Mouse (Mus musculus) embryonic facial prominence, embryonic 14.5 days (tissue): Measurements from ENCODE around the gene Nme7. TPM values are rescaled to one million over a fixed set of nuclear protein-coding genes. Genes with fewer than 3 reads are reported as not detected.

Experiments
- ATAC-seq: fragments of 200-750 bp; cut with Nextera tagmentation; 2 replicates; pipeline ENCODE4 v1.8.0; 2017; ENCODE audit warnings: low read depth, moderate number of reproducible peaks, moderate TSS enrichment
- DNase-seq: peaks from one replicate; pipeline ENCODE4 v3.0.0-alpha.2; 2015; ENCODE audit warnings: low spot score
- H3K27ac ChIP-seq: fragments of 300-500 bp; sonication (generic); replicated peaks from 2 replicates; pipeline ENCODE4 v1.5.1; 2014; ENCODE audit warnings: low read depth, mild to moderate bottlenecking, low read length, moderate library complexity
- H3K27me3 ChIP-seq: fragments of 300-500 bp; sonication (generic); replicated peaks from 2 replicates; pipeline ENCODE4 v1.6.1; 2014; ENCODE audit warnings: low read length; ENCODE audit not compliant: control insufficient read depth, insufficient read depth
- H3K36me3 ChIP-seq: fragments of 300-500 bp; sonication (generic); 2 replicates; pipeline ENCODE4 v1.6.1; 2014; ENCODE audit warnings: low read length, mixed read lengths; ENCODE audit not compliant: control insufficient read depth, insufficient read depth
- H3K4me1 ChIP-seq: fragments of 300-500 bp; sonication (generic); 2 replicates; pipeline ENCODE4 v1.6.1; 2014; ENCODE audit warnings: antibody characterized with exemption, low read length; ENCODE audit not compliant: control insufficient read depth, insufficient read depth
- H3K4me2 ChIP-seq: fragments of 300-500 bp; sonication (generic); 2 replicates; pipeline ENCODE4 v1.6.1; 2014; ENCODE audit warnings: low read depth, mild to moderate bottlenecking, low read length, moderate library complexity, mixed read lengths
- H3K4me3 ChIP-seq: fragments of 300-500 bp; sonication (generic); 2 replicates; pipeline ENCODE4 v1.5.1; 2014; ENCODE audit warnings: low read depth, mild to moderate bottlenecking, low read length
- H3K9ac ChIP-seq: fragments of 300-500 bp; sonication (generic); 2 replicates; pipeline ENCODE4 v1.6.1; 2014; ENCODE audit warnings: low read depth, mild to moderate bottlenecking, low read length, moderate library complexity, mixed read lengths
- H3K9me3 ChIP-seq: fragments of 300-500 bp; sonication (generic); 2 replicates; pipeline ENCODE4 v1.6.1; 2016; ENCODE audit warnings: low read length; ENCODE audit not compliant: control insufficient read depth
- WGBS: fragments of 180-500 bp; shearing (Covaris S2); extraction: QIAGEN DNeasy Blood & Tissue Kit; methylation state at CpG from one replicate; pipeline ENCODE4 v1.1.7; 2014; 5-methylcytosine and 5-hydroxymethylcytosine counted together
- polyA plus RNA-seq: library from polyadenylated mRNA; unstranded; fragments of >200 nt; fragmentation: Nextera tagmentation; extraction: Ambion mirVana; gene quantifications from 2 replicates; pipeline ENCODE4 v1.2.1, GENCODE M21; 2014

The Nme7 gene
- polyA plus RNA-seq, 1 experiment from 2014 or later, result 27.3 TPM

DNA sequence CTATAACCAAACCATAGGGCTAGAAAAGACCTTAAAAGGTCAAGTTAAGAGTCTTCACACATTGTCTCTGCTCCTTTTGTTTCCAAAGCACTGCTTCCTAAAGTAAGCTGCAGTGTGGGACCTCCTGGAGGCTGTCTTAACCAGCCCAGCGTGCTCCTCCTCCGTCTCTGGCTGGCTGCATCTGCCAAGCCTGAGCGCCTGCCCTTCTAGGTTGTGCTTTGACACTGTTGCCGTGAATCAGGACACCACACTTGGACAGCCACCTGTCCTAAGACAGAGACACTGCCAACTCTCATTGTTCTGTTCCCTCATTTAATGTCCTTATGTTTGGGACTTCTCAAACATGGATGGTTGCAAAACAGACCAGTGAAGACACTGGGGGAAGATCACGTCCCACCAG lies 102.6 kb downstream of the Nme7 start:
- Histone ChIP-seq H3K27ac (no peak overlapping the region), H3K4me3 (no peak overlapping the region), H3K4me1 (no peaks in the 10 kb centered on the region), H3K9me3 (0 out of 2 replicates have a peak, but pooled peaks cover 7% of the 10 kb centered on the region), H3K4me2 (no peak overlapping the region), H3K36me3 (peaks cover 13% of the 10 kb centered on the region; the same call in 1 of the 2 replicates), H3K27me3 (no peaks in the 10 kb centered on the region), H3K9ac (no peak overlapping the region)
- 74% methylated on average over 5 of the region's 5 CpGs for WGBS
- ATAC-seq, result no peak
- DNase-seq, result no peak

GRCm38 (mm10) chr1:164408655-164409054 lies 104.7 kb downstream of the Nme7 start:
- no peak overlapping the region for H3K9ac ChIP-seq
- H3K4me1 ChIP-seq, result no peaks in the 10 kb centered on the region
- H3K27me3 ChIP-seq, result no peaks in the 10 kb centered on the region
- 49% methylated on average over 2 of the region's 2 CpGs for WGBS
- no peak overlapping the region for H3K4me2 ChIP-seq
- no peaks in the 10 kb centered on the region for H3K9me3 ChIP-seq
- no peak overlapping the region for H3K27ac ChIP-seq
- H3K36me3 ChIP-seq, result peaks cover 4% of the 10 kb centered on the region
- DNase-seq (peak; percentile 20), ATAC-seq (no peak)
- no peak overlapping the region for H3K4me3 ChIP-seq

DNA sequence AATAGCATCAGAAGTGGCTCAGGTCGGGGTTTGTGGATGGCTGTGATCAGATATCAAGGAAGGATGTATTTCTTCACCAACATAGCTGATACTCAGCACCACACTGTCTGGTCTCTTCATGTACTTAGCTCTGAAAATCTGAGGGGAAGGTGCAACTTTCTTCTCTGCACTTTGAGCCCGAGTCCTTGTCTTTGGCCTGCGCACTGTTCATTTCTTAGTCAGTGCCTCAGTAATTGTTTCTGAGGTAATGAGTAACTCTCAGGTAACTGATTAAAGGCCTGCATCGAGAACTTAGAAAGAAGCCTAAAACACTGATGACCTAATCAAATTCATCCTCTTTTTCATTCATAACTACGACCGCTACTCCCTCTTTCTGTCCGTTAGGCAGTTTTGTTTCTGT lies 107.4 kb downstream of the Nme7 start:
- no peaks in the 10 kb centered on the region for H3K27me3 ChIP-seq
- H3K27ac ChIP-seq, result no peak overlapping the region
- DNase-seq, result no peak
- H3K4me2 ChIP-seq, result no peak overlapping the region
- no peak for ATAC-seq
- WGBS, result 88% methylated on average over 7 of the region's 7 CpGs
- H3K9me3 ChIP-seq, result no peaks in the 10 kb centered on the region
- no peak overlapping the region for H3K4me3 ChIP-seq
- H3K36me3 ChIP-seq, result peaks cover 3% of the 10 kb centered on the region
- H3K4me1 ChIP-seq, result no peaks in the 10 kb centered on the region
- no peak overlapping the region for H3K9ac ChIP-seq

- Histone ChIP-seq H3K9ac (no peak overlapping the region), H3K27ac (no peak overlapping the region), H3K9me3 (no peaks in the 10 kb centered on the region), H3K4me1 (no peaks in the 10 kb centered on the region), H3K36me3 (peaks cover 3% of the 10 kb centered on the region), H3K27me3 (no peaks in the 10 kb centered on the region), H3K4me2 (no peak overlapping the region), H3K4me3 (no peak overlapping the region)
- 95% methylated on average over 9 of the region's 9 CpGs for WGBS
- DNase-seq, result no peak
- ATAC-seq, result no peak
These were observed 109.0 kb downstream of the Nme7 start for GRCm38 (mm10) chr1:164412906-164413305.

- H3K27me3 ChIP-seq, result no peaks in the 10 kb centered on the region
- WGBS, result 93% methylated on average over 11 of the region's 11 CpGs
- H3K4me2 ChIP-seq, result no peak overlapping the region
- no peaks in the 10 kb centered on the region for H3K4me1 ChIP-seq
- H3K4me3 ChIP-seq, result no peak overlapping the region
- H3K27ac ChIP-seq, result no peak overlapping the region
- no peak overlapping the region for H3K9ac ChIP-seq
- H3K36me3 ChIP-seq, result peaks cover 3% of the 10 kb centered on the region
- ATAC-seq, result no peak
- no peaks in the 10 kb centered on the region for H3K9me3 ChIP-seq
- DNase-seq, result no peak
These were observed 109.7 kb downstream of the Nme7 start for GRCm38 (mm10) chr1:164413608-164414007.

- no peak overlapping the region for H3K4me2 ChIP-seq
- WGBS, result 67% methylated on average over 2 of the region's 2 CpGs
These were observed 111.4 kb downstream of the Nme7 start for GRCm38 (mm10) chr1:164415347-164415751.

GRCm38 (mm10) chr1:164416692-164417394 lies 112.9 kb downstream of the Nme7 start:
- Histone ChIP-seq H3K9me3 (no peaks in the 10 kb centered on the region), H3K4me3 (no peak overlapping the region), H3K36me3 (peaks cover 3% of the 10 kb centered on the region), H3K9ac (no peak overlapping the region), H3K27me3 (no peaks in the 10 kb centered on the region), H3K27ac (no peak overlapping the region), H3K4me2 (no peak overlapping the region), H3K4me1 (no peaks in the 10 kb centered on the region)
- 85% methylated on average over 12 of the region's 12 CpGs for WGBS
- DNase-seq, result no peak
- no peak for ATAC-seq

More at GRCm38 (mm10) chr1:164415347-164415751, 111.4 kb downstream of the Nme7 start:
- Histone ChIP-seq H3K27ac (no peak overlapping the region), H3K4me3 (no peak overlapping the region), H3K9me3 (no peaks in the 10 kb centered on the region), H3K9ac (no peak overlapping the region), H3K4me1 (no peaks in the 10 kb centered on the region), H3K27me3 (no peaks in the 10 kb centered on the region), H3K36me3 (peaks cover 3% of the 10 kb centered on the region)
- ATAC-seq (no peak), DNase-seq (no peak)

DNA sequence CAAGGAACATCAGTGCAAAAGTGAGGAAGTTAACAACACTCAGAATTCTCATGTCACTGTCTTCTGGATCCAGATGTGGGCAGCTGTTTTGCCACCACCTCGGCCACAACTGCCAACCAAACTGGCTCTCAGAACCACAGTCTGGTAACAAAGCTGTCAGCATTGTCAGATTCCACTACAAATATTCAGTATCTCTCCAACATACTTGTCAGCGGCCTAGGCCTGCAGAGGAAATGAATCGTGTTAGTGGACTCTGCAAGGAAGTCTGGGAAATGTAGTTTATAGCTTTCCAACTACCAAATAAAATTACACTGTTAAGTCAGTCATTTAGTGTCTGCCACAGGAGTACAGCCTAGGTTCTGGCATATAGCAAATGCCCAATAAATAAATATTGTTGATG lies 113.7 kb downstream of the Nme7 start:
- Histone ChIP-seq H3K4me3 (no peak overlapping the region), H3K4me1 (no peaks in the 10 kb centered on the region), H3K27ac (no peak overlapping the region), H3K27me3 (no peaks in the 10 kb centered on the region), H3K9me3 (no peaks in the 10 kb centered on the region), H3K4me2 (no peak overlapping the region), H3K9ac (no peak overlapping the region), H3K36me3 (peaks cover 2% of the 10 kb centered on the region)
- DNase-seq (no peak), ATAC-seq (no peak)
- 75% methylated on average over 3 of the region's 3 CpGs for WGBS

DNA sequence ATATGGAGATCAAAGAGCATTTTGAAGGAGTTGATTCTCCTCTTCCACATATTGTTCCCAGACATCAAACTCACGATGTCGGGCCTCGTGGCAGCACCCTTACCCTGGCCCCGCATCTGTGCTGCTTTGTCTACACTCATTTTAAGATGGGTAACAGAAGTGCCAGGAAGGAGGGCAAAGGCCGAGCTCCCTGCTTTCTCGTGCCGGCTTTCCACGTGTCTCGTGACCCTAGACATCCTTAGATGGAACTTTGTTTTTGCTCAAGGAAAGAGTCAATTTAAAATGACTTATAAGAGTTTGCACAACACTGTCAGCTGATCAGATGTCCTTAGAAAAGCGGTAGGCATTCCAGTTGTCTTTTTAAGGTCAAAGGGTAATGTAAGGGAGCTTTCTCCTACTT lies 114.4 kb downstream of the Nme7 start:
- Histone ChIP-seq H3K9ac (no peak overlapping the region), H3K4me3 (no peak overlapping the region), H3K27ac (no peak overlapping the region), H3K4me2 (no peak overlapping the region), H3K36me3 (no peaks in the 10 kb centered on the region), H3K9me3 (no peaks in the 10 kb centered on the region), H3K4me1 (no peaks in the 10 kb centered on the region), H3K27me3 (no peaks in the 10 kb centered on the region)
- no peak for DNase-seq
- no peak for ATAC-seq
- WGBS, result 68% methylated on average over 10 of the region's 10 CpGs
